8 mouse cellular contexts compared by ENCODE assay signal in the genomic region with DNA sequence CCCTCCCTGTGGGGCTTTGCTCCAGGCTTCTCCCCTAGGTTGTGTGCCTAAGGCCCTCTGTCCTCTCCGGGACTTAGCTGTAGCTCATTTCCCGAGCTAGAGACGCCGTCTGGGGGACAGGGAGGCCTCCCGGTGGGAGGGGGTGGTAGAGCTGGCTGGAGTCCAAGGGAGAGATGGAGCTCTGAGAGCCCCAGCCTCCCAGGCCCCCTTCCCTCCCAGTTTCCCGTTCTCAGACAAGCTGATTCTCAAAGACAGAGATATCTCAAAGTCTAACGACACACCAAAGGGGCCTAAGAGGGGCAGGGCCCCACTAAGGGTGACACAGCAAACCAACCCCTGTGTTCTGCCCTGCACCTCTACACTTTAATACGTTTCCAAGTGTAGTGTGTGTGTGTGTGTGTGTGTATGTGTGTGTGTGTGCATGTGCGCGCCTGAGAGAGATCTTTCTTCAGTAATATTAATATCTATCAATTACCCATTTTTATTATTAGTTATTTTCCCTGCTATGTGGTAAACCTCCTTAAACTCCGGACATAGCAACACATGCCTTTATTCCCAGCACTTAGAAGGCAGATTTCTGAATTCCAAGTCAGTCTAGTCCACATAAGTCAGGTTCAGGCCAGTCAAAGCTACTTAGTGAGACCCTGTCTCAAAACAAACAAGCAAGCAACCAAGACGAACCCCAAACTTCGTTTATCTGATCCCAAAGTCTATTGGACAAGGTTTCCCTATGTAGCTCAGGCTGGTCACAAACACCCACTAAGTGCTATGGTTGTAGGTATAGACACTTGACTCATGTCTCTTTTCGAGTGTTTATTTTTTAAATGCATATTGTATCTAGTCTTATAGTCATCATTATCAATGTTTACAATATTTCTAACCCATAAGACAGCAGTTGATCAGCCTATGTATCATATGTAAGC. TPM values are rescaled to one million over a fixed set of nuclear protein-coding genes. Genes with fewer than 3 reads are reported as not detected.
DNase-seq lines count a peak whose midpoint lies in the region; ATAC-seq and TF ChIP-seq lines count a peak whose summit lies in the region.

No protein-coding gene starts in this region.

- peak overlapping the region; percentile 77 for H3K4me2 ChIP-seq in kidney, postnatal 0 days (ENCODE audit: low read length)
- H3K4me2 ChIP-seq in lung, postnatal 0 days (replicated peaks; ENCODE audit: low read depth, low read length) = peak overlapping the region; percentile 80
- H3K4me2 ChIP-seq in stomach, embryonic 16.5 days (ENCODE audit: low read depth, low read length) = peak overlapping the region; percentile 95

- peak overlapping the region; percentile 97 for H3K27ac ChIP-seq in kidney, postnatal 0 days
- H3K27ac ChIP-seq in lung, postnatal 0 days (ENCODE audit: low read length) = peak overlapping the region; percentile 96
- peak overlapping the region; percentile 98 for H3K27ac ChIP-seq in stomach, embryonic 16.5 days (ENCODE audit: low read length)

- H3K36me3 ChIP-seq in kidney, postnatal 0 days (ENCODE audit: insufficient read depth, low read length) = 0 out of 2 replicates have a peak, but pooled peaks cover 5% of the 10 kb centered on the region
- peaks cover 10% of the 10 kb centered on the region; the same call in 1 of the 2 replicates for H3K36me3 ChIP-seq in lung, postnatal 0 days (ENCODE audit: insufficient read depth, low read length)
- H3K36me3 ChIP-seq in stomach, embryonic 16.5 days (ENCODE audit: control insufficient read depth, insufficient read depth, low read length) = peaks cover 24% of the 10 kb centered on the region

- peak overlapping the region; percentile 52 for H3K4me3 ChIP-seq in kidney, postnatal 0 days (replicated peaks; ENCODE audit: low read depth, low read length)
- H3K4me3 ChIP-seq in lung, postnatal 0 days (ENCODE audit: low read depth, low read length) = peak overlapping the region; percentile 39
- H3K4me3 ChIP-seq in stomach, embryonic 16.5 days (replicated peaks; ENCODE audit: low read length) = peak overlapping the region; percentile 61

- no peaks in the 10 kb centered on the region for H3K9me3 ChIP-seq in kidney, postnatal 0 days (replicated peaks; ENCODE audit: low read length)
- H3K9me3 ChIP-seq in lung, postnatal 0 days (ENCODE audit: low read length) = no peaks in the 10 kb centered on the region
- no peaks in the 10 kb centered on the region for H3K9me3 ChIP-seq in stomach, embryonic 16.5 days (replicated peaks; ENCODE audit: control insufficient read depth, low read length)

- 0 out of 2 replicates have a peak, but pooled peaks have one; percentile 2 for ATAC-seq in kidney, postnatal 0 days (replicated peaks; ENCODE audit: low FRiP score, low read depth)
- no peak for ATAC-seq in lung, postnatal 0 days
- peak; percentile 3; the same call in 1 of the 2 replicates for ATAC-seq in stomach, embryonic 16.5 days (ENCODE audit: insufficient read depth, low FRiP score)

- intact Hi-C loops in left cerebral cortex, postnatal 14 days (cut with DNase I) = no loop called here

- peaks cover 34% of the 10 kb centered on the region for H3K4me1 ChIP-seq in kidney, postnatal 0 days (replicated peaks; ENCODE audit: insufficient read depth, low read length)
- peaks cover 24% of the 10 kb centered on the region for H3K4me1 ChIP-seq in lung, postnatal 0 days (ENCODE audit: insufficient read depth, low read depth, low read length)
- peaks cover 37% of the 10 kb centered on the region for H3K4me1 ChIP-seq in stomach, embryonic 16.5 days (ENCODE audit: control insufficient read depth, insufficient read depth, low read length)

- peak; percentile 56 to 60 for DNase-seq in left cerebral cortex, postnatal 14 days (ENCODE audit: low spot score in 2 of 2)
- no peak for DNase-seq in left cerebral cortex, adult 11 months (ENCODE audit: low spot score)
- DNase-seq in c-Kit-positive CD71-negative TER-119-negative erythroid progenitor cells, embryonic 14.5 days (ENCODE audit: low read depth) = peak; percentile 63
- DNase-seq in heart, adult 8-10 months (ENCODE audit: low spot score) = peak; percentile 17
- peak; percentile 65 for DNase-seq in kidney, postnatal 0 days (ENCODE audit: low spot score)
- peak; percentile 81 for DNase-seq in lung, postnatal 0 days (ENCODE audit: low spot score)
- DNase-seq in adrenal gland, postnatal 36 days = no peak

- no peaks in the 10 kb centered on the region for H3K27me3 ChIP-seq in kidney, postnatal 0 days (ENCODE audit: insufficient read depth, low read length)
- H3K27me3 ChIP-seq in lung, postnatal 0 days (replicated peaks; ENCODE audit: insufficient read depth, low read length) = no peaks in the 10 kb centered on the region
- H3K27me3 ChIP-seq in stomach, embryonic 16.5 days (ENCODE audit: control insufficient read depth, insufficient read depth, low read length) = no peaks in the 10 kb centered on the region

- WGBS in kidney, postnatal 0 days = 29% methylated on average over 14 of the region's 14 CpGs
- 14% methylated on average over 13 of the region's 14 CpGs for WGBS in lung, postnatal 0 days
- WGBS in stomach, embryonic 16.5 days = 17% methylated on average over 14 of the region's 14 CpGs

- peak overlapping the region; percentile 67 for H3K9ac ChIP-seq in kidney, postnatal 0 days (ENCODE audit: low read depth, low read length)
- peak overlapping the region; percentile 60 for H3K9ac ChIP-seq in lung, postnatal 0 days (replicated peaks; ENCODE audit: low read depth)
- peak overlapping the region; percentile 84 for H3K9ac ChIP-seq in stomach, embryonic 16.5 days (ENCODE audit: low read length)

- TF ChIP-seq CTCF in kidney, postnatal 0 days (IDR thresholded peaks at IDR 0.05; ENCODE audit: low read depth) = no peak
- TF ChIP-seq CTCF in lung, postnatal 0 days (IDR thresholded peaks at IDR 0.05) = no peak

- TF ChIP-seq EP300 in lung, postnatal 0 days (IDR thresholded peaks at IDR 0.05) = 0 out of 2 replicates have a peak, but pooled peaks have one; percentile 32

RNA-seq across cellular contexts. Expression of gene Hif3a, which starts 5.4 kb away (rescaled TPM):
- 10 to 100 TPM in 1 of 2 experiments, 1 to 10 TPM in 1; 8.3 to 16.0 TPM for total RNA-seq in left cerebral cortex, postnatal 14 days (2021)
- total RNA-seq in heart, adult 8-10 months (2022) = 1 to 10 TPM in 2 of 4 experiments, under 1 TPM in 2; 0.80 to 3.1 (median 1.6) TPM
- 5.1 and 6.1 TPM in 2 replicates for polyA plus RNA-seq in kidney, postnatal 0 days (2015; fragmentation: Nextera tagmentation; extraction: Ambion mirVana)
- polyA plus RNA-seq in lung, postnatal 0 days (2015; fragmentation: Nextera tagmentation; extraction: Ambion mirVana) = 5.3 and 8.2 TPM in 2 replicates
- 49.6 and 60.1 TPM in 2 replicates for polyA plus RNA-seq in stomach, embryonic 16.5 days (2015; fragmentation: Nextera tagmentation; extraction: Ambion mirVana)
- 1 to 10 TPM; 1.6 to 2.7 TPM for total RNA-seq in adrenal gland, postnatal 36 days (2021)

RNA-seq across cellular contexts. Expression of gene Psg16, which starts 17.0 kb away (rescaled TPM):
- 1 to 10 TPM; 3.8 to 4.2 TPM for total RNA-seq in left cerebral cortex, postnatal 14 days (2021)
- total RNA-seq in heart, adult 8-10 months (2022) = under 1 TPM in 3 of 4 experiments, not detected in 1; 0.09 to 0.22 (median 0.14) TPM
- 0.07 TPM in 1 of 2 replicates, not detected in the other for polyA plus RNA-seq in kidney, postnatal 0 days (2015; fragmentation: Nextera tagmentation; extraction: Ambion mirVana)
- polyA plus RNA-seq in lung, postnatal 0 days (2015; fragmentation: Nextera tagmentation; extraction: Ambion mirVana) = 0.18 and 0.21 TPM in 2 replicates
- 0.46 and 0.77 TPM in 2 replicates for polyA plus RNA-seq in stomach, embryonic 16.5 days (2015; fragmentation: Nextera tagmentation; extraction: Ambion mirVana)
- under 1 TPM; 0.30 to 0.46 TPM for total RNA-seq in adrenal gland, postnatal 36 days (2021)

RNA-seq across cellular contexts. Expression of gene Ppp5c, which starts 29.1 kb away (rescaled TPM):
- total RNA-seq in left cerebral cortex, postnatal 14 days (2021) = 100 to 1,000 TPM; 182 to 185 TPM
- 100 to 1,000 TPM in 2 of 4 experiments, 10 to 100 TPM in 2; 95.4 to 106 (median 99.0) TPM for total RNA-seq in heart, adult 8-10 months (2022)
- 82.0 and 95.4 TPM in 2 replicates for polyA plus RNA-seq in kidney, postnatal 0 days (2015; fragmentation: Nextera tagmentation; extraction: Ambion mirVana)
- polyA plus RNA-seq in lung, postnatal 0 days (2015; fragmentation: Nextera tagmentation; extraction: Ambion mirVana) = 65.1 and 71.8 TPM in 2 replicates
- 87.9 and 95.6 TPM in 2 replicates for polyA plus RNA-seq in stomach, embryonic 16.5 days (2015; fragmentation: Nextera tagmentation; extraction: Ambion mirVana)
- total RNA-seq in adrenal gland, postnatal 36 days (2021) = 10 to 100 TPM; 71.5 to 87.2 TPM

Comparison
In these comparisons a context has a peak if more than half of its experiments do, and no peak if none do; other contexts are left out.
1. DNase-seq: peak in left cerebral cortex, postnatal 14 days (2 of 2), c-Kit-positive CD71-negative TER-119-negative erythroid progenitor cells, embryonic 14.5 days (single experiment), heart, adult 8-10 months (single experiment), kidney, postnatal 0 days (single experiment) and lung, postnatal 0 days (single experiment); none in left cerebral cortex, adult 11 months (single experiment) and adrenal gland, postnatal 36 days (0 of 2).
2. Peak in every context shown above with its lines, with median percentiles within 50 percentile points of each other: H3K27ac ChIP-seq, H3K4me2 ChIP-seq, H3K4me3 ChIP-seq and H3K9ac ChIP-seq.